Comparison of ENCODE assay signal across 8 mouse cellular contexts in the genomic region with DNA sequence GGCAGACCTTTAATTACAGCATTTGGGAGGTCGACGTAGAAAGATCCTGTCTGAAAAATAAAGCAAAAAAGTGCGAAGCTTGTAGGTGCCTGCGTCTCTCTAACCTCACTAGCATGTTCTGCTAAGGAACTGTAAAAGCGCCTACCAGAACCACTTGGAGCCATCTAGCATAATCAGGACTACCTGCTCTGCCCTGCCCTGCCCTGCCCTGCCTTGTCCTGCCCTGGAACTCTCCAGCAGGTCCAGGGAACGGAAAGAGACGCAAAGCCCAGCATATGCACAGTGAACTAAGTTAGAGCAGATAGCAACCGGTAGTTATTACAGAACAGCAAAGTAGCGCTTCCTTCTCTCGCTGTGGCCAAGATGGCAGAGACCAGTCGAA. TPM values are rescaled to one million over a fixed set of nuclear protein-coding genes. Genes with fewer than 3 reads are reported as not detected.
DNase-seq lines count a peak whose midpoint lies in the region; ATAC-seq and TF ChIP-seq lines count a peak whose summit lies in the region.

No protein-coding gene starts in this region.

- no peaks in the 10 kb centered on the region for H3K27me3 ChIP-seq in heart, embryonic 14.5 days (ENCODE audit: control insufficient read depth, insufficient read depth, low read length)
- 0 out of 2 replicates have a peak, but pooled peaks cover 3% of the 10 kb centered on the region for H3K27me3 ChIP-seq in embryonic facial prominence, embryonic 12.5 days
- no peaks in the 10 kb centered on the region for H3K27me3 ChIP-seq in hindbrain, postnatal 0 days (ENCODE audit: insufficient read depth, low read length)
- no peaks in the 10 kb centered on the region; the same call in 1 of the 2 replicates for H3K27me3 ChIP-seq in midbrain, embryonic 14.5 days (ENCODE audit: control insufficient read depth, insufficient read depth, low read length)

- H3K4me3 ChIP-seq in heart, embryonic 14.5 days (ENCODE audit: control insufficient read depth in 1 of 2, insufficient read depth in 1 of 2, low read depth in 1 of 2, low read length in 2 of 2): no peak overlapping the region
- peak overlapping the region; percentile 51 for H3K4me3 ChIP-seq in embryonic facial prominence, embryonic 12.5 days
- H3K4me3 ChIP-seq in hindbrain, postnatal 0 days (ENCODE audit: low read length): peak overlapping the region; percentile 42
- H3K4me3 ChIP-seq in midbrain, embryonic 14.5 days (replicated peaks; ENCODE audit: low read depth, low read length): peak overlapping the region; percentile 49; the same call in 1 of the 2 replicates

- 41% methylated on average over 11 of the region's 11 CpGs for WGBS in heart, embryonic 14.5 days
- 42% methylated on average over 11 of the region's 11 CpGs for WGBS in embryonic facial prominence, embryonic 12.5 days
- 44% methylated on average over 11 of the region's 11 CpGs for WGBS in hindbrain, postnatal 0 days
- 45% methylated on average over 11 of the region's 11 CpGs for WGBS in midbrain, embryonic 14.5 days

- peaks cover 3 to 12% of the 10 kb centered on the region in 2 experiments; a peak in 3 of 4 replicates for H3K4me1 ChIP-seq in heart, embryonic 14.5 days (ENCODE audit: control insufficient read depth in 2 of 2, insufficient read depth in 2 of 2, low read length in 2 of 2)
- H3K4me1 ChIP-seq in embryonic facial prominence, embryonic 12.5 days: peaks cover 7% of the 10 kb centered on the region; the same call in 1 of the 2 replicates
- no peaks in the 10 kb centered on the region for H3K4me1 ChIP-seq in hindbrain, postnatal 0 days (ENCODE audit: insufficient read depth, low read length)
- H3K4me1 ChIP-seq in midbrain, embryonic 14.5 days (ENCODE audit: control insufficient read depth, insufficient read depth, low read length): 0 out of 2 replicates have a peak, but pooled peaks cover 4% of the 10 kb centered on the region

- H3K36me3 ChIP-seq in heart, embryonic 14.5 days (ENCODE audit: control insufficient read depth, insufficient read depth, low read length): no peaks in the 10 kb centered on the region
- no peaks in the 10 kb centered on the region for H3K36me3 ChIP-seq in embryonic facial prominence, embryonic 12.5 days
- H3K36me3 ChIP-seq in hindbrain, postnatal 0 days (ENCODE audit: insufficient read depth, low read length): no peaks in the 10 kb centered on the region
- no peaks in the 10 kb centered on the region for H3K36me3 ChIP-seq in midbrain, embryonic 14.5 days (ENCODE audit: control insufficient read depth, insufficient read depth, low read length)

- no peak overlapping the region for H3K27ac ChIP-seq in heart, embryonic 14.5 days (replicated peaks in 1 of 2; ENCODE audit: control insufficient read depth in 1 of 2, insufficient read depth in 1 of 2, low read depth in 2 of 2, low read length in 2 of 2)
- H3K27ac ChIP-seq in embryonic facial prominence, embryonic 12.5 days: no peak overlapping the region
- no peak overlapping the region for H3K27ac ChIP-seq in hindbrain, postnatal 0 days
- no peak overlapping the region for H3K27ac ChIP-seq in midbrain, embryonic 14.5 days (replicated peaks; ENCODE audit: low read depth, low read length)

- TF ChIP-seq CTCF in hindbrain, postnatal 0 days (IDR thresholded peaks at IDR 0.05; ENCODE audit: low read depth): no peak

- ATAC-seq in heart, embryonic 14.5 days (ENCODE audit: insufficient number of reproducible peaks, insufficient read depth, low FRiP score, low read depth): no peak
- ATAC-seq in embryonic facial prominence, embryonic 12.5 days (ENCODE audit: insufficient number of reproducible peaks, insufficient read depth, low FRiP score, low TSS enrichment): peak; percentile 48; the same call in 1 of the 2 replicates
- peak; percentile 61 for ATAC-seq in hindbrain, postnatal 0 days
- ATAC-seq in midbrain, embryonic 14.5 days (ENCODE audit: low FRiP score, low TSS enrichment): peak; percentile 61

- H3K9ac ChIP-seq in heart, embryonic 14.5 days (ENCODE audit: low read length): no peak overlapping the region
- H3K9ac ChIP-seq in embryonic facial prominence, embryonic 12.5 days: no peak overlapping the region
- no peak overlapping the region for H3K9ac ChIP-seq in hindbrain, postnatal 0 days (replicated peaks; ENCODE audit: low read length)
- no peak overlapping the region for H3K9ac ChIP-seq in midbrain, embryonic 14.5 days (replicated peaks; ENCODE audit: low read length)

- DNase-seq in heart, adult 18-20 months: no peak
- no peak for DNase-seq in hindbrain, postnatal 0 days (ENCODE audit: low spot score)
- DNase-seq in midbrain, embryonic 14.5 days: no peak
- no peak for DNase-seq in adrenal gland, postnatal 36 days
- no peak for DNase-seq in left cerebral cortex, adult 11 months (ENCODE audit: low spot score)
- no peak for DNase-seq in retina, embryonic 14.5 days (ENCODE audit: low spot score)

- peak overlapping the region; percentile 77 for H3K4me2 ChIP-seq in heart, embryonic 14.5 days (ENCODE audit: low read length)
- peak overlapping the region; percentile 94 for H3K4me2 ChIP-seq in embryonic facial prominence, embryonic 12.5 days (replicated peaks)
- H3K4me2 ChIP-seq in hindbrain, postnatal 0 days (ENCODE audit: low read depth, low read length): peak overlapping the region; percentile 76
- peak overlapping the region; percentile 92 for H3K4me2 ChIP-seq in midbrain, embryonic 14.5 days (ENCODE audit: low read length)

- no peaks in the 10 kb centered on the region for H3K9me3 ChIP-seq in heart, embryonic 14.5 days (ENCODE audit: control insufficient read depth, low read length)
- no peaks in the 10 kb centered on the region for H3K9me3 ChIP-seq in embryonic facial prominence, embryonic 12.5 days
- no peaks in the 10 kb centered on the region for H3K9me3 ChIP-seq in hindbrain, postnatal 0 days (ENCODE audit: low read length)
- no peaks in the 10 kb centered on the region for H3K9me3 ChIP-seq in midbrain, embryonic 14.5 days (ENCODE audit: control insufficient read depth, low read length)

RNA-seq across cellular contexts. Expression of gene Mfsd4b3, which starts 0.5 kb away (rescaled TPM):
- 1.1 and 1.5 TPM in 2 replicates for polyA plus RNA-seq in heart, embryonic 14.5 days (2014; fragmentation: Nextera tagmentation; extraction: Ambion mirVana)
- total RNA-seq in heart, adult 18-20 months (2021): 1 to 10 TPM; 5.4 to 7.1 TPM
- 0.28 and 0.52 TPM in 2 replicates for polyA plus RNA-seq in embryonic facial prominence, embryonic 12.5 days (2016; fragmentation: Nextera tagmentation; extraction: Ambion mirVana)
- total RNA-seq in hindbrain, postnatal 0 days (2014; rRNA removed): 0.18 and 0.84 TPM in 2 replicates
- not detected in 2 replicates for polyA plus RNA-seq in hindbrain, postnatal 0 days (2015; fragmentation: Nextera tagmentation; extraction: Ambion mirVana)
- polyA plus RNA-seq in midbrain, embryonic 14.5 days (2014; fragmentation: Nextera tagmentation; extraction: Ambion mirVana): not detected in 2 replicates
- total RNA-seq in adrenal gland, postnatal 36 days (2021): 1 to 10 TPM; 2.8 to 9.5 TPM

RNA-seq across cellular contexts. Expression of gene Mfsd4b5, which starts 26.0 kb away (rescaled TPM):
- polyA plus RNA-seq in heart, embryonic 14.5 days (2014; fragmentation: Nextera tagmentation; extraction: Ambion mirVana): 0.13 TPM in 1 of 2 replicates, not detected in the other
- under 1 TPM; 0.35 to 0.62 TPM for total RNA-seq in heart, adult 18-20 months (2021)
- 0.06 TPM in 1 of 2 replicates, not detected in the other for polyA plus RNA-seq in embryonic facial prominence, embryonic 12.5 days (2016; fragmentation: Nextera tagmentation; extraction: Ambion mirVana)
- total RNA-seq in hindbrain, postnatal 0 days (2014; rRNA removed): 0.11 TPM in 1 of 2 replicates, not detected in the other
- polyA plus RNA-seq in hindbrain, postnatal 0 days (2015; fragmentation: Nextera tagmentation; extraction: Ambion mirVana): 0.11 and 0.18 TPM in 2 replicates
- not detected in 2 replicates for polyA plus RNA-seq in midbrain, embryonic 14.5 days (2014; fragmentation: Nextera tagmentation; extraction: Ambion mirVana)
- under 1 TPM; 0.60 to 0.76 TPM for total RNA-seq in adrenal gland, postnatal 36 days (2021)

RNA-seq across cellular contexts. Expression of gene Mfsd4b2, which starts 33.7 kb away (rescaled TPM):
- not detected in 2 replicates for polyA plus RNA-seq in heart, embryonic 14.5 days (2014; fragmentation: Nextera tagmentation; extraction: Ambion mirVana)
- under 1 TPM; 0.12 to 0.21 TPM for total RNA-seq in heart, adult 18-20 months (2021)
- polyA plus RNA-seq in embryonic facial prominence, embryonic 12.5 days (2016; fragmentation: Nextera tagmentation; extraction: Ambion mirVana): 0.06 and 0.13 TPM in 2 replicates
- total RNA-seq in hindbrain, postnatal 0 days (2014; rRNA removed): not detected in 2 replicates
- polyA plus RNA-seq in hindbrain, postnatal 0 days (2015; fragmentation: Nextera tagmentation; extraction: Ambion mirVana): not detected in 2 replicates
- polyA plus RNA-seq in midbrain, embryonic 14.5 days (2014; fragmentation: Nextera tagmentation; extraction: Ambion mirVana): not detected in 2 replicates
- under 1 TPM; 0.33 to 0.63 TPM for total RNA-seq in adrenal gland, postnatal 36 days (2021)

Comparison
In these comparisons a context has a peak if more than half of its experiments do, and no peak if none do; other contexts are left out.
1. H3K4me3 ChIP-seq: peak in embryonic facial prominence, embryonic 12.5 days (single experiment), hindbrain, postnatal 0 days (single experiment) and midbrain, embryonic 14.5 days (single experiment); none in heart, embryonic 14.5 days (0 of 2).
2. Peak in every context shown above with its lines, with median percentiles within 50 percentile points of each other: H3K4me2 ChIP-seq.